Mouse (Mus musculus) lung, postnatal 0 days (tissue): ENCODE results near the gene Lrp3.

Source experiments
- CTCF ChIP-seq: IDR thresholded peaks from 2 replicates; pipeline ENCODE4 v1.5.1; 2016; ENCODE audit warnings: antibody characterized with exemption, mild to moderate bottlenecking
- EP300 ChIP-seq: IDR thresholded peaks from 2 replicates; pipeline ENCODE4 v1.6.1; 2016; ENCODE audit warnings: antibody characterized with exemption, mild to moderate bottlenecking, control low read depth

DNA sequence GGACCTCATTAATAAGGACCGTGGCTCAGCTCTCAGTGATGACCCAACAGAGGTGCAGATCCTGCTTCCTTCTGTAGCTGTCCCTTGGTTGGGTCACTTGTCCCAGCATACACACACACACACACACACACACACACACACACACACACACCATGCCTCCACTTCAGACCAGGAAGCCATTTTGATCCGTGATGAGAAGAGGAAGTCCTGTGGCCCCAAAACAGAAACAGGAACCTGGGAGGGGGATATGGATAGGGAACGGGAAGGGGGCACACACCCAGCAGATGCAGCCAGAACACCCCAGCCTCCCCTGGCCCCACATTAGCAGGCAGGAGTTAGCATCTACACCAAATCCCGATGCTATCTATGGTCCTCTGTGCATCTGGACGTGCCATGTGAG lies 64.4 kb downstream of the Lrp3 start:
- TF ChIP-seq CTCF (no peak), EP300 (no peak)
